Mouse (Mus musculus): Measurements from ENCODE around the gene Pla1a. TPM values are rescaled to one million over a fixed set of nuclear protein-coding genes. Genes with fewer than 3 reads are reported as not detected.

The Pla1a gene
- polyA plus RNA-seq, 1 experiment from 2014 or later: 0.11 TPM

DNA sequence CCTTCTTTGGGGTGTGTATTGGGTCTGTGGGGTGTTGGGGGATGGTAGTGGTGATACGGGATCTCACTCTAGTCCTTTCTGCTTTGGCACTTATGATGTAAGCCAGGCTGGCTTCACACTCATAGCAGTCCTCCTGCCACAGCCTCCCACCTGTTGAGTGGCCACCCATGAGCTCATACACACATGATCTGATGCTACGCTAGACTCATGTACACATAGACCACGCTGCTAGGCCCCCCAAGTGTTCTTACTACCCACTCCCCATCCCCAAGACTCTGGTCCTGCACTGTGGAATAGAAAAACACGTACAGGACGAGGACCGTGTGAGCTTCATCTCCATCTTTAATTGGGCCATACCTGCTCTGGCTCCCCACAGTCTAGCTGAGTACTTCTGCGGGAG lies 63.9 kb downstream of the Pla1a start:
- ATAC-seq (ENCODE audit: low FRiP score, low TSS enrichment): no peak
- Histone ChIP-seq H3K27me3 (ENCODE audit: control insufficient read depth, insufficient read depth, low read length) (no peaks in the 10 kb centered on the region), H3K9ac (ENCODE audit: low read length) (no peak overlapping the region), H3K4me2 (replicated peaks; ENCODE audit: low read depth) (no peak overlapping the region), H3K36me3 (ENCODE audit: control insufficient read depth, insufficient read depth, low read length) (no peaks in the 10 kb centered on the region), H3K27ac (replicated peaks) (no peak overlapping the region), H3K4me1 (replicated peaks; ENCODE audit: control insufficient read depth, insufficient read depth) (no peaks in the 10 kb centered on the region), H3K9me3 (ENCODE audit: control insufficient read depth, low read length) (no peaks in the 10 kb centered on the region), H3K4me3 (ENCODE audit: low read depth, low read length) (no peak overlapping the region)
- 91% methylated on average over 7 of the region's 7 CpGs for WGBS
- DNase-seq (ENCODE audit: low spot score): no peak
- TF ChIP-seq CTCF (IDR thresholded peaks at IDR 0.05; ENCODE audit: low read depth) (no peak), EP300 (optimal IDR thresholded peaks at IDR 0.05) (no peak)

DNA sequence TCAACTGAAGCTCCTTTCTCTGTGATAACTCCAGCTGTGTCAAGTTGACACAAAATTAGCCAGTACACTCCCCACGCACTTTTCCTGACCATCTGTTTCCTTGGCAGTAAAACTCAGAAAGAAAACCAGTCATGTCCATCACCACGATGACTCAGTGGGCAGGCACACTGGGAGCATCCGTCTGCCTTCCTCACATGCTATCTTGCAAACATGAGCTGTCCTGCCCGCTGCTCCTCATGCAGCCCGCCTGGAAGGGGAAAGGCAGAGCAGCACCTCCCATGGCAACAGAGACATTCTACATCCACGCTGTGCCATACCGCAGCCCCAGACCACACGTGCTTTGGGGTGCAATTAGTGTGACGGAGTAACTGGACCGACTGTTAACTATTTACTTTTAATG lies 64.6 kb downstream of the Pla1a start:
- H3K36me3 ChIP-seq (ENCODE audit: control insufficient read depth, insufficient read depth, low read length): no peaks in the 10 kb centered on the region
- H3K4me3 ChIP-seq (ENCODE audit: low read depth, low read length): no peak overlapping the region
- no peaks in the 10 kb centered on the region for H3K4me1 ChIP-seq (replicated peaks; ENCODE audit: control insufficient read depth, insufficient read depth)
- 58% methylated on average over 10 of the region's 10 CpGs for WGBS
- DNase-seq (ENCODE audit: low spot score) (no peak), ATAC-seq (ENCODE audit: low FRiP score, low TSS enrichment) (no peak)
- H3K9me3 ChIP-seq (ENCODE audit: control insufficient read depth, low read length): no peaks in the 10 kb centered on the region
- H3K27me3 ChIP-seq (ENCODE audit: control insufficient read depth, insufficient read depth, low read length): no peaks in the 10 kb centered on the region
- H3K27ac ChIP-seq (replicated peaks): no peak overlapping the region
- no peak overlapping the region for H3K4me2 ChIP-seq (replicated peaks; ENCODE audit: low read depth)
- no peak overlapping the region for H3K9ac ChIP-seq (ENCODE audit: low read length)
- TF ChIP-seq EP300 (optimal IDR thresholded peaks at IDR 0.05): no peak
- no peak for TF ChIP-seq CTCF (IDR thresholded peaks at IDR 0.05; ENCODE audit: low read depth)

DNA sequence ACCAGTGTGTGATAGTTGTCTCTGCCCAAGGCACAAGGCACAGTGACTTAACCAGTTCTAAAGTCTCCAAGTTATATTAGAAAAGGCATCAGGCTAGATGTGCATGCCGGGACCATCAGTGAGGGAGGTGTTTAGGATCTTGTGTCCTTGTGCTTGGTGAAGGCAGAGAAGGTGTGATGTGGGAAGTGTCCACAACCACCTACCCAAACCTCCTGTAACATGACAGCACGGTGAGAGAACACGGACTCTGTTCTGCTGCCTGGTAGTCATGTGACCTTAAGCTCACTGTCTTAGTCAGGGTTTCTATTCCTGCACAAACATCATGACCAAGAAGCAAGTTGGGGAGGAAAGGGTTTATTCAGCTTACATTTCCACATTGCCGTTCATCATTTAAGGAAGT lies 66.7 kb downstream of the Pla1a start:
- Histone ChIP-seq H3K36me3 (ENCODE audit: control insufficient read depth, insufficient read depth, low read length) (no peaks in the 10 kb centered on the region), H3K4me1 (replicated peaks; ENCODE audit: control insufficient read depth, insufficient read depth) (peaks cover 5% of the 10 kb centered on the region; the same call in 1 of the 2 replicates), H3K9ac (ENCODE audit: low read length) (no peak overlapping the region), H3K27ac (replicated peaks) (no peak overlapping the region), H3K27me3 (ENCODE audit: control insufficient read depth, insufficient read depth, low read length) (no peaks in the 10 kb centered on the region), H3K4me3 (ENCODE audit: low read depth, low read length) (no peak overlapping the region), H3K4me2 (replicated peaks; ENCODE audit: low read depth) (no peak overlapping the region), H3K9me3 (ENCODE audit: control insufficient read depth, low read length) (no peaks in the 10 kb centered on the region)
- no peak for ATAC-seq (ENCODE audit: low FRiP score, low TSS enrichment)
- no peak for TF ChIP-seq EP300 (optimal IDR thresholded peaks at IDR 0.05)
- no peak for TF ChIP-seq CTCF (IDR thresholded peaks at IDR 0.05; ENCODE audit: low read depth)
- no peak for DNase-seq (ENCODE audit: low spot score)
- 79% methylated on average over 4 of the region's 4 CpGs for whole genome bisulfite sequencing

DNA sequence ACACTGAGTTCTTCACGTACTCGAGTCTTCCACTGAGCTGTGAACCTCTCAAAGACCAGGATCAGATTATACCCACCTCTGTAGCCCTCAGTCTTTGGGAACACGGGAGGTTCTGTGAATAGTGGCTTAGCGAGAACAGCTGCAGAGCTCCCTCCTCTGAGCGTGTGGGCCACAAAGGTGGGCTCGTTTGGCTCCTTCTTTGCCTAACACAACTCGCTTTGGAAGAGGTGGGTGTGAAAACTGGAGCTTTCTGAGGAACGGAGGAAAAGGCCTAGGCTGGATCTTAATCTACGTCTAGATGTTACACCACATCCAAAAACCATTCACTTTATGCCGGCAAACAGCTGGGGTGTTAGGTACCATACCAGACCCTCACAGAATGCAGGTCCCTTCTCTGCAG lies 67.6 kb downstream of the Pla1a start:
- no peak overlapping the region for H3K4me3 ChIP-seq (ENCODE audit: low read depth, low read length)
- no peaks in the 10 kb centered on the region for H3K36me3 ChIP-seq (ENCODE audit: control insufficient read depth, insufficient read depth, low read length)
- no peak for TF ChIP-seq EP300 (optimal IDR thresholded peaks at IDR 0.05)
- TF ChIP-seq CTCF (IDR thresholded peaks at IDR 0.05; ENCODE audit: low read depth): no peak
- WGBS: 90% methylated on average over 10 of the region's 10 CpGs
- ATAC-seq (ENCODE audit: low FRiP score, low TSS enrichment) (no peak), DNase-seq (ENCODE audit: low spot score) (no peak)
- H3K9me3 ChIP-seq (ENCODE audit: control insufficient read depth, low read length): no peaks in the 10 kb centered on the region
- H3K4me2 ChIP-seq (replicated peaks; ENCODE audit: low read depth): no peak overlapping the region
- no peak overlapping the region for H3K27ac ChIP-seq (replicated peaks)
- H3K9ac ChIP-seq (ENCODE audit: low read length): no peak overlapping the region
- peaks cover 5% of the 10 kb centered on the region; the same call in 1 of the 2 replicates for H3K4me1 ChIP-seq (replicated peaks; ENCODE audit: control insufficient read depth, insufficient read depth)
- H3K27me3 ChIP-seq (ENCODE audit: control insufficient read depth, insufficient read depth, low read length): no peaks in the 10 kb centered on the region

DNA sequence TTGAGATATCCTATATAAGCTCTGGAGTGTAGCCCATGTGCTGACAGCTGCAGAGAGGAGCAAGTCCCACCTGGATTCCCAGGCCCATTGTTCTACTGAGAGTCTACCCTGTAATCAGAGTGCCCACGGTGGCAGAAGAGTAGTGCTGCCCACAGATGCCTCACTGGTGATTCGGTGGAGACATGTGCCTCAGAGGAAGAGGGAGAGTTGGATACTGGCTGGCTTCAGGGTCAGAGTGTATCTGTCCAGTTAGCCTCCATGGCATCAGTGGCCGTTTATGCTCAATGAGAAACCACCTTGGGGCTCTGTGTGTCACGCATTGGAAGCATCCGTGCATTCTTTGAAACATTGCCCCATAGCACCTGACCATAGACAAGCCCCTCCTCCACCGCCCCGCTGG lies 69.3 kb downstream of the Pla1a start:
- H3K9me3 ChIP-seq (ENCODE audit: control insufficient read depth, low read length): no peaks in the 10 kb centered on the region
- no peak for TF ChIP-seq EP300 (optimal IDR thresholded peaks at IDR 0.05)
- no peak for TF ChIP-seq CTCF (IDR thresholded peaks at IDR 0.05; ENCODE audit: low read depth)
- no peaks in the 10 kb centered on the region for H3K36me3 ChIP-seq (ENCODE audit: control insufficient read depth, insufficient read depth, low read length)
- H3K4me3 ChIP-seq (ENCODE audit: low read depth, low read length): peak overlapping the region; percentile 32
- no peaks in the 10 kb centered on the region for H3K27me3 ChIP-seq (ENCODE audit: control insufficient read depth, insufficient read depth, low read length)
- H3K9ac ChIP-seq (ENCODE audit: low read length): no peak overlapping the region
- DNase-seq (ENCODE audit: low spot score) (no peak), ATAC-seq (ENCODE audit: low FRiP score, low TSS enrichment) (no peak)
- peak overlapping the region; percentile 34 for H3K4me2 ChIP-seq (replicated peaks; ENCODE audit: low read depth)
- 76% methylated on average over 7 of the region's 7 CpGs for whole genome bisulfite sequencing
- peaks cover 5% of the 10 kb centered on the region; the same call in 1 of the 2 replicates for H3K4me1 ChIP-seq (replicated peaks; ENCODE audit: control insufficient read depth, insufficient read depth)
- no peak overlapping the region for H3K27ac ChIP-seq (replicated peaks)

DNA sequence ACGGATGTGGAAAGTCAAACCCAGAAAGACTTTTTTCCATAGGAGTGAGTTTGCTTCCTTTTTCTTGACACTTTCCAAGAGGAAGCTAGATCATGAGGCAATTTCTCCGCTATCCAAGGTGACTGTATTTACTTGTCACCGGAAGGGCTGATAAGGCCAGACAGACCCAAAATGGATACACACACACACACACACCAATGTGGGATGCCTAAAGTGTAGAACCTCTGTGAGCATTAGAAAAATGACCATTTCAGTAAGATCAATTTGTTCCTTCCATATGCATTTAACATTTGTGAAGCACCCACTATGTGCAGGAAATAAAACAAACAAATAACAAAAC lies 69.7 kb downstream of the Pla1a start:
- H3K4me3 ChIP-seq (ENCODE audit: low read depth, low read length): peak overlapping the region; percentile 32

More for the DNA sequence above, 69.7 kb downstream of the Pla1a start:
- Histone ChIP-seq H3K27ac (replicated peaks) (no peak overlapping the region), H3K4me2 (replicated peaks; ENCODE audit: low read depth) (peak overlapping the region; percentile 34), H3K36me3 (ENCODE audit: control insufficient read depth, insufficient read depth, low read length) (no peaks in the 10 kb centered on the region), H3K9ac (ENCODE audit: low read length) (no peak overlapping the region), H3K27me3 (ENCODE audit: control insufficient read depth, insufficient read depth, low read length) (no peaks in the 10 kb centered on the region), H3K4me1 (replicated peaks; ENCODE audit: control insufficient read depth, insufficient read depth) (peaks cover 5% of the 10 kb centered on the region; the same call in 1 of the 2 replicates), H3K9me3 (ENCODE audit: control insufficient read depth, low read length) (no peaks in the 10 kb centered on the region)
- TF ChIP-seq CTCF (IDR thresholded peaks at IDR 0.05; ENCODE audit: low read depth) (no peak), EP300 (optimal IDR thresholded peaks at IDR 0.05) (no peak)
- DNase-seq (ENCODE audit: low spot score) (no peak), ATAC-seq (ENCODE audit: low FRiP score, low TSS enrichment) (no peak)
- 48% methylated on average over 3 of the region's 3 CpGs for WGBS
